Mouse (Mus musculus): Measurements from ENCODE around the gene Mpp4.

Gene Mpp4

DNA sequence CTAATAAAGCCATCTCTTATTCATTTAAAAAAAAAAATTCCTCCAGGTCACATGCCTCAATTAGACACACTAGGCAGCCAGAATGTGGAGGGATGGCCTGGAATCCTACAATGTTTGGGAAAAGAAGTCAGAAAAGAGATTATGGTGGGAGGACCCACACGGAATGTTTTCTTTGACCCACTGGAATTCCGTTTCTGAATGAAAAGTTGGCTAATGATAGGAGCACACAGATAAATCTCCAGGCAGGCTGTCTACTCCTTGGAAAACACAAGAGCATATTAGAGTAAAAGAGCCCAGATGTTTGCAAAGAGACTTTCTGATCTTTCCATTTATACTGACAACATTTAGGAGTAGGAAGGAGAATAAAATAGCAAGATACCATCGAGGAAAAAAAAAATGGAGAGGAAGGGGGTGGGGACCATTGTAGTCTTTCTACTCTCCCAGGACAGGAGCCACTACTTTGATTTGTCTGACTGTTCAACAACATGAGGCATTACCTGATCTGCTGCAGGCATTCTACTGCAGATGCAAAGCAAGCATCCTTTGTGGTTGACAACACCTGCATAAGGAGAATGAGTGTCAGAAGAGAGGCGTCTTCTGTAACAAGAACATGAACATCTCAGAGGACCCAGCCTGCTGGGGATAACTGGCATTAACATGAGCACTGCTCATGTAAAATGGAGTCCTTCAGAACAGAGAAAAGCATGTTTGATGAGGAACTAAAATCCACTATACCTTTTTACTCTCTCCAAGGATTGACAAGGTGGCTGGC lies 4.7 kb upstream of the Mpp4 start:
- DNase-seq (ENCODE audit: low spot score in 2 of 2) = no peak

DNA sequence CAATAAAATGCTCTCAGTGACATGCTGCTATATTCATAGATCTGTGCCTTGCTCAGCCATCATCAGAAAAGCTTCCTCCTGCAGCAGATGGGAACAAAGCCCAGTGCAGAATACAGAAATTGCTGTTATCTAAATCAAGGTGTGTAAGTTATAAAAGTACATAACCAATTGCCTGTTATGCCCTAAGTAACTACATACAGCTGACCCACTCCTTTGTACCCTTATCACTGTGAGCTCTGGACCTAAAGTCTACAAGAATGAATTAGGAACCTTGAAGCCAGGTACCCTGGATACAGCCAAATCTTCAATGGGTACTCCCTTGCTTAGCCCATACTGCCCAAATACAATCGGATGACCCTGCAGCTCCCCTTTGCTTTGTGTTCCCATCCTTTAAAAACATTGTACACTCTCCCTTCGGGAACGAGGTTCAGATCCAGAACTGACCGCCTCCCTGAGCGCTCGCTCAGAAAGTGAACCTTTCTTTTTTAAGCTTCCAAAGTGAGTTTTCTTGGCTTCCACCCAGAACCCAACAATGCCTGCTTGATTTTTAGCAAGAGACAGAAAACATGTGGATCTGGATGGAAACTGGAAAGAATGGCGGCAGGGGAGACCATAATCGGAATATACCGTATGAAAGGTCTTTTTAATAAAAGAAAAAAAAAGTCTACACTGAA lies 3.2 kb upstream of the Mpp4 start:
- DNase-seq (ENCODE audit: low spot score in 2 of 2) = no peak

DNA sequence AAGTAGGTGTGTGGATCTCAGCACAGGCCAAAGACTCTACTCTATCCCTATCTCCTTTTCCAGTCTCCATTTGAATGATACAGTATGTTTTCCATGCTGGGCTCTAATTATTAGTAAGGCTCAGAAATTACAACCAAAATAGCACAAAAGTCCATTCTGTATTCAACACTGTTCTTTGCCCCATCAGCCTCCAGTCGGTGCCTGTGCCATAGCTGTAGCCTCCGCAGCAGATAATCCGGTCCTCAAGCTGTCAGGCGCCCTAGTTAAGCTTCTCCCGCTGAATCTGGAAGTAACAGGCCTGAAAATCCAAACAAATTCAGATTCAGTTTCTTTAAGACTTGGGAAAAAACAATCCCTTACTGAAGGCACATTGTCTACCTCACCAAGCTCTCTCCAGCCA lies 729 bp upstream of the Mpp4 start:
- no peak for DNase-seq (ENCODE audit: low spot score in 2 of 2)

DNA sequence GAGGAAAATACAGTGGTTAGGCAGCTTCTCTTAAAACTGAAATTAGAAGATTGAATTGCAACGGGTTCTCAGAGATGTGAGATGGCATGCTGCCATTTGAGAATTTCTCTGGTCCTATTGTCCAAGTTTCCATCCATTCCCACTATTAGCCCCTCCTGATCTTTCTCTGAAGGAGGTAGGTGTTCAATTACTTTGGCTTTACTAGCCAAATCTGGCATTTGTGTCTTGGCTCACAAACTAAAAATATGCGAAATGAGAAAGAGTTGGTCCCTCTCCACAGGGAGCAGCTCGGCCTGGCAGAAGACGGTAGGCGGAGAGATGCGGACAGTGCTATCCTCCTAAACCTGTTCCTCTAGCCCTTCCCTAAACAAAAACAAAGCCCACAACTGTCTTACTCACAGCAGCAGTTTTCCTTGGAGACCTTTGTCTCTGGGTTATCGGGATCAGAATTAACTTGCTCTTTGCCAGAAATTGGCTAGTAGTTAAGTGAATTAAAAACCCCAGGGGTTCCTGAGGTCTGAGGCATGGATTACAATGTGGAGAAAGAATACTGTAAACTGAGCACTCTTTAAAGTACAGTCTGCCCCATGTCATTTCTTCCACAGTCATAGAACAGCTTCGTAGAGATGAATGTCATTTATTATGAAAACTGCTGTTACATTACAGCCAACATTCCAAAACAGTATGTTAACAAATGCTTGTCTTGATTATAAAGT lies 722 bp downstream of the Mpp4 start:
- DNase-seq (ENCODE audit: low spot score in 2 of 2) = no peak

DNA sequence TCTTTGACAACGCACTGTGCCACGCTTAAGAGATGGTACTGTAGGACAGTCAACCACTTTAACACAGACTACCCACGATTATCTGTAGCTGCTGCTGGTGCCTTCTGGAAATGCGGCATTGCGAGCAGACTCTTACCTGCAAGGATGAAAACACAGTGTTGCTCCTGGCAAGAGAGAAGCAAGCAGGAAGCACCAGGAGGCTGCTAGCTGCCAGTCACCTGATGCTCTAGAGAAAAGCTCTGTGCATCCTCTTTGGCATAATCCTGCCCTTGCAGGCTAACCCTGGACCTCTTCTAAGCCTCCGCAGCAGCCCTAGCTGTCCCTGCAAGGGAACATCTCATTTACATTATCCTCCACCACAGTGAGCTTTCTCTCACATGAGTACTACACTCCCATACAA lies 1.8 kb downstream of the Mpp4 start:
- no peak for DNase-seq (ENCODE audit: low spot score in 2 of 2)

DNA sequence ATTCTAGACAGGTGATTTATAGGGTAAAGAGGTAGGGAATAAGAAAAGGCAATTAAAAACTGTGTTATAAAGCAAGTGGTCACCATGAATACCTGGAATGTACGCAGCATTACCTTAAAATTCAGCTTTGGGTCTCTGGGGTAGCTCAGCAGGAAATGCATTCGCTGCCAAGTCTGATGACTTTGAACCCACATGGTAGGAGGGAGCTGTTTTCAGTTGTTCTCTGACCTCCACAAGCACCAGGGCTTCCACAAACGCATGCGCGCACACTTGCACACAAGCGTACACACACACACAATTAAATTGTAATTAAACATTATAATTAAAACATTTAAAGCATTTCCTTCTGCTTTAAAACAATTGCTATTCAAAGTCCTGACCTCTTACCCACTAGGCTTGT lies 2.3 kb downstream of the Mpp4 start:
- DNase-seq (ENCODE audit: low spot score in 2 of 2) = no peak

DNA sequence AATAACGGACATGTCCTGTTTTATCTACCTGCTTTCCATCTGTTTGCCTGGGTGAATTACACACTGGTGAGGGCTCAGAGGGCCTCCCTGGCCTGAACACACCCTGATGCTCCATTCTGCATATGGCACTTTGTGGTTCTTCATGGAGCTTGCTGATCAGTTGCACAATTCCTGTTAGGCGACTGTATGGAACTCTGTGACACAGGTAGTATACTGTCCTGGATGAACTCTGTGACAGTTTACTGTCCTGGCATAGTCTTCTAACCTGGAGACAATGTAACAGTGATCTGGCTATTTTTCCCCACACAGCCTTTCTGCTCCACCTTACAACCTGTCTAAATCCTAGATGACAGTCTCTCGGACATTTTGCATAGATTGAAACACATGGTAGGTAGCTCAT lies 4.1 kb downstream of the Mpp4 start:
- DNase-seq (ENCODE audit: low spot score in 2 of 2) = no peak

DNA sequence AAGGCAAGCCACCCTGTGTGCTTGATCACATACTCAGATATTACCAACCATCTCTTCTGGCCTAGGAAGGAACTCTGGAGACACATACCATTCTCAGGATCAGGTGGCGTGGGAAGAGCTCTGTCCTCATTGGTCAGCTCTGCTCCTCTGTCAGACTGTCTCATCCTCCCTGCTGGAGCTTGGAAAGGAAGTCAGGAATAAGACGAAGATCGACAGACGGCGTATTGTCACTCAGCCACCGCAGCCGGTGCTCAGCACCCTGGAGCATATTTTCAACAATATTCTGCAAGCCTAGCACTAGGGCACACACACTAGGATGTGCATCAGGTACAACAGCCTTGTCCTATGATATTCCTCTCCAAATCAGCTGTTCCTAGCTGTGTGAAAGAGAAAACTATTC lies 4.7 kb downstream of the Mpp4 start:
- DNase-seq (ENCODE audit: low spot score in 2 of 2) = no peak

DNA sequence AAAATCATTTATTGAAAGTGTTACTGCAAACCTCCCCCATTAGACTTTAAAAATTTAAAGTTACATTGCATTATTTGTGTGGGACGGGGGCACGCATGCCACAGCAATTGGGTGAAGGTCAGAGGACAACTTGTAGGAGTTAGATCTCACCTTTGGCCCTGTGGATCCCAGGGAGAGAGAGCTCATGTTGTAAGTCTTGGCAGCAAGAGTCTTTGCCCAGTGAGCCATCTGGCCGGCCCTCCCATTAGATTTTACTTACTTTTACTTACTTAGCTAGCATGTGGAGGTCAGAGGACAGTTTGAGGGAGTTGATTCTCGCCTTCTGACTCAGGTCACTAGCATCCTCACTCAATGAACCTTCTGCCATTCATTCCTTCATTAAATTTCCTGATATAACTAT lies 5.3 kb downstream of the Mpp4 start:
- DNase-seq (ENCODE audit: low spot score in 2 of 2) = no peak

DNA sequence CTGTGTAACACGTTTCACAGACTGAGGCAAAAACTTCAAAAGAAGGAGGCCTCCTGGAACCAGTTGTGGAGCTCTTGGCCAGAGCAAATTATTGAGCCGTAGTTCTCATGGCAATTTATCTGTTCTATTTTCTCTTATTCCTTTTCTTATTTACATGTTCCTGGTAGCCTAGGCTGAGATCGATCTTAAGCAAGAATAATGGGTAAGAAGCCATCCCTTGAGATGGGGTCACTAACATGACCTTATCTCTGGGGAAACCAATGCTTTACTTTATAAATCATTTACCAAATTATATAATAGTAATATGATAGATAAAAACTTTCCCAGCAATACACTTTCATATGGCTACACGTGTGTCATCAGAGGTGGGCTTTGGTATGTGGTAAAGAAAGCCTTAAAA lies 10.8 kb downstream of the Mpp4 start:
- DNase-seq (ENCODE audit: low spot score in 2 of 2) = no peak

DNA sequence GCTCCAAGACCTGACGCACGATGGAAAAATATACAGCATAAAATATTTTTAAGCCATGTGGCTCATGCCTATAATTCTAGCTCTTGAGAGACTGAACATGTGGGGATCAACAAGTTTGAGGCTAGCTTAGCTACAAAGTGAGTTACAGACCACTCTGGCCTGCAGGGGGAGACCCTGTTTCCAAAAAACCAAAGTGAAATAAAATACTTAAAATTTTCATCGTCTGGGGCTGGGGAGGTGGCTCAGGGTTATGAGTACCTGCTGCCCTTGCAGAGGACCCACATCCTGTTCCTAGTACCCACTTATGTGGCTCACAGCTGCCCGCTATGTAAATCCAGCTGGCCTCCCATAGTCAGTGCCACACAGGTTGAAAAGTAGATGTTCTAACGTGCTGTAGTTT lies 12.6 kb downstream of the Mpp4 start:
- no peak for DNase-seq (ENCODE audit: low spot score in 2 of 2)

DNA sequence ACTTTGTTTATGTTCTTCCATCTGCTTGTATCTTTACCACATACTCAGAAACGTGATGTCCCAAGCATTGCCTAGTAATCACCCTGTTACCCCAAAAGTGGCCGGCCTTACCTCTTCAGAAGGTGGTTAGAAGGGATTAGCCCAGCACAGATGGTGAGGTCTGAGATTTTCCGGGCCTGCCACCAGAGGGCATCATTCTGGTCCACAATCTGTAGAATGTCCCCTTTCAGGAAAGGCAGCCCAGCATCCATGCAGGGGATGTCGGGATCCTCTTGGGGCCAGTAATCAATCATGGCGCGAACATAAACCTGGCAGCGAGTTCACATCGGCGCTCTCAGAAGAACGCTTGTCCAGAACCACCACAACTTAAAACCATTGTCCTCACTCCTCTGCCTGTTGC lies 18.6 kb downstream of the Mpp4 start:
- DNase-seq (ENCODE audit: low spot score in 2 of 2) = no peak

DNA sequence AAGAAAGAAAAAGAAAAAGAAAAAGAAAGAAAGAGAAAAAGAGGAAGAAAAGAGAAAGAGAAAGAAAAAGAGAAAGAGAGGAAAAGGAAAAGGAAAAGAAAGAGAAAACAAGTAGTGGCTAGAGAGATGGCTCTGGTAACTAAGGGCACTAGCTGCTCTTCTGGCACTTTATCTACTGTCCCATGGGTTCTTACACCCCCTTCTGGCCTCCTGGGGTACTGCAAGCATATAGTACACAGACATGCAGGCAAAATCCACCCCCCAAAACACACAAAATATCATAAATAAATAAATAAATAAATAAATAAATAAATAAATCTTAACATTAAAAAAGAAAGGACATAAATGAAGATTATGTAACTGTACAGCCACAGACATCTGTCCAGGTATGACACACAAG lies 20.4 kb downstream of the Mpp4 start:
- DNase-seq (ENCODE audit: low spot score in 2 of 2) = no peak

DNA sequence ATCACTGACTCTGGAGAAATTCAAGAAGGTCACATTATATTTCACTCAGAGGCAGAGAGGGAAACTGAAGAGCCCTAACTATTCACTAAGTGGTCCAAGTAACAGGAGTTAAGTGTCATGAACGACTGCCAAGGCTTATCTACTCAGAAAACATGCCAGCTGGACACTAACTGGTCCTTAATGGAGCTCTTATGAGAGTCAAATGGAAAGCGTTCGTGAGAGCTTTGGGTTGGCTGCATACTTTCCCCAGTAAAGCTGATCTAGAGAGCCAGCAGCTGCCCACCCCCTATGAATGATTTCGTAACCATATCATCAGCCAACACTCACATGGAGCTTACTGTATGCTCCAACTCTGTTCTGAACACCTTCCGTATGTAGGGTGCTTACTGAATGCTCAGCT lies 28.8 kb downstream of the Mpp4 start:
- DNase-seq (ENCODE audit: low spot score in 2 of 2) = no peak

DNA sequence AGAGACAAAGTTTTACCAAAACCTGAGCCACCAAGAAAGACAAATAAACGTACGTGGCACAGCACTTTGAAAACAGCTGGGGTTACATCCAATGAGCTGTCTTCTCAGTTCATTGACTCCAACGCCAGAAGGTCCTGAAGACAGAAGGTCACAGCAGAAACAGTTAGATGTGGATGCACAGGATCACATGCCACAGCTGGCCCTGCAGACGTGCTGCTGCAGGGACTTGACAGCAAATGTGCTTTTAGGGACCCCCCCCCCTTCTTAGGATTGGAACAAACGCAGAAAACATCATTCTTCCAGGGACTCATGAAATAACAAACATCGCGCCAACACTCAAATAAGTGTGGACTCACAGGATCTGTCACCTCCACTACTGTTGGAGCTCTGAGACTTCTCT lies 34.3 kb downstream of the Mpp4 start:
- DNase-seq (ENCODE audit: low spot score in 2 of 2) = no peak

DNA sequence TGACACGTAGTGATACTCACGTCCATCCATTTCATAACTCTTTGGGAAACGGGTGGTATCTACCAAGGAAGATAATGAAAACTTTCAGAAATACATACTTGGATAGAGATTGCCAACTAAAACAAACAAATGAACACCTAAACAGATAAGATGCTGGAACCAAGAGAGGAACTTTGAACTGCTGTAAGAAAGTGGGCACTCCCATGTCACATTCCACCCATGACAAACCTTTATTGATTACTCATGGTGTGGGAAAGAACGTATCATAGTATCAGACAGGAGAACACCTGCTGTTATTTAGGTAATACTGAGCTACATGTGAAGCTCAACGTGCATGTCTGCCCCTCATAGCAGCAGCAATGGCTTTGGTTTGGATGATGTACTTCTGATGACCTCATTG lies 37.6 kb downstream of the Mpp4 start:
- DNase-seq (ENCODE audit: low spot score in 2 of 2) = no peak

DNA sequence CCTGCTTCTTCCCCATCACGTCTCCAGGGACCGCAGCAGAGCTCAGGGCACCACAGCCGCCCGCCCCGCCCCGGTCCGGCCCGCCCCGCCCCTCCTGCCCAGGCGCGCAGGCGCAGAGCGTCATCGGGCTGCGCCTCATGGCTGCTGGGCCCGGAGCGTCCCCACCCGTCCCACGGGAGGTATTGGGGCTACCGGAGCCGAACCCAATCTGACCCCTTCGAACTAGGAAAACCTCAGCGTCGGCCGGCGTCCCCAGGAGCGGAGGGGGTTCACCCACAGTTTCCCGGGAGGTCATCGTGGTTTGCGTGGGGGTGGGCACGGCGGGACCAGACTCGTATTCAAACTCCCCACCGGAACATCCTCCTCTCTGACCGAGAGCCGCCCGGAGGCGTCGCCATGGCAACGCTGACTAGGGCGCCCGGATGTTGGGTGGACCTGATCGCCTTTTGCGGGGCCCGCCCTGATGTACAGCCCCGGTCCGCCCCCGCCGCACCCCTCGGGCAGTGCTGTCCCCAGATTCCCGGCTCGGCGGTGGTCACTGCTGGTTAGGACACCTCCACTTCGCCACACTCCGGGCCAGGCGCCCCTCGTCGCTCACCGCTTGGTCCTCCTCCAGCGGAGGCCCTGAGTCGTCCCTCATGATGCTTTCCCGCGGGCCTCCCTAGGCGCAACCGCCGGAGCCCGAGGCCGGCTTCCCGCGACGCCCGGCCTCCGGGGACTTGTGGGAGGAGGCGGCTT lies 43.3 kb downstream of the Mpp4 start, which contains the start of gene Tmem237:
Gene Tmem237, minus strand, starts transcription at position 689 of the 738 bp plus-strand sequence.
- peak; percentile 85 to 87 for DNase-seq (ENCODE audit: low spot score in 2 of 2)

DNA sequence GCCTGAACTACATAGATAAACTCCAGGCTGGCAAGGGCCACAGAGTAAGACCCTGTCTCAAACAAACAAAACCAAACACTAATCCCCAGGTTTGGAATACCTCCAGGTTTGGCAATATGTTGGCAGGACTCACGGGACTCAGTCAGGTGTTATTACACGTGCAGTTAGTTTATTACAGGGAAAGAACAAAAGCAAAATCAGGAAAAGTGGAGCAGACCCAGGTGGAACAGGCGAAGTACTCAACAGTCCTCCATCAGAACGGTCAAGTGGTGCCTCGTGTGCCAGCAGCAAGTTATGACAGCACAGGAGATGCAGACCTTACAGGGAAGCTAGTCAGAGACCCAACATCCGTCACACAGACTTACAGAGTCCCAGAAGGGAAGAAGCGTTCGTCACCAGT lies 52.7 kb downstream of the Mpp4 start:
- DNase-seq (ENCODE audit: low spot score in 2 of 2) = no peak

DNA sequence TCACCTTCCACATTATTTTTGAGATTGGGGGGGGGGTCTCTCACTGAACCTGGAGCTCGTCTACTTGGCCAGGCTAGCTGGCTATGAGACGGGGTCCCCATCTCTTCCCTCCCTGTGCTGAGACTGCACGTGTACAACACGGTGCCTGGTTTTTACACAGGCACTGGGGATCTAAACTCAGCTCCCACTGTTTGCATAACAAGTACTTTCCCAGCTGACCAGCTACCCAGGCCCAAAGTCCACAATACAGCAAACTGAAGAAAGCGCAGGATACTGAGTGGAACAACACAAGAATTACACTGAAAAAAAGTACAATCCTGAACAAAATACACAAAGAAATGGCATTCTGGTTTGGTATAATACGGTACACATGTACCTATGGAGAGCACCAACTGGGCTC lies 61.1 kb downstream of the Mpp4 start:
- DNase-seq (ENCODE audit: low spot score in 2 of 2) = no peak

DNA sequence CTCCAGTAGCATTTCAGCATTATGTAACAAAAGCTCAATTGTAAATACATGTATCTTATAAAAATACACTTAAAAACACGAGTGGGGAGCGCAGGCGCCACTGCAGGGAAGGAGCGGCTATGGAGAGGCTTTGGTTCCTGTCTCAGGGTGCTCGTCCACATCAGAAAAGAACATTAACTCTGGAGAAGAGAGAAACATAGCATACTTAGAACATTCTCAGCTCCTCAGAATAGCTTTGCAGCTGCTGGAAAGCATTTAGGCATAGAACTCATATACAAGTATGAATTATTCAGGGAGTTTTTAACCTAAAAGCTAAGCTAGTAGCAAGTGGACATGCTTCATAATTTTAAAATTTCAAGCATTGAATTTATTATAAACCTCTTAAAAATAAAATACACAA lies 62.2 kb downstream of the Mpp4 start:
- DNase-seq (ENCODE audit: low spot score in 2 of 2) = no peak

DNA sequence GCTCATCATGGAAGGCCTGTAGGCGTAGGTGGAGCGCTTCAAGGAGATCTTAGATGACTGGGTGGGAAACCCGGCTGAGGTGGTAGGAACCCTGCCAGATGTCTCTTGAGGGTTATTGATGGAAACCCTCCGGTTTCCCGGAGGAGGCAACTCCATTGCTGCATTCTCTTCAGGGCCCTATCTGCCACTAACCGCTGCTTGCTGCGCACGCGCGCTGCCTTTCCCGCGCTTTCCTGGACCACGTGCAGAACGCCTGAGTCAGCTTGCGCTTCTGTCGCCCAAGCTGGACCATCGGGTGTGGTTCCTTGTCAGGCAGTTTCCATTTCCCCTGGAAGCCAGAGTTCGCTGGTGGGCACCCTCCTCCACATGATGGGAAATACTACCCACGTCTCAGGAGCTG lies 68.5 kb downstream of the Mpp4 start, which contains the start of gene C2cd6:
Gene C2cd6, minus strand, starts transcription at position 196 of the 400 bp plus-strand sequence.
- no peak for DNase-seq (ENCODE audit: low spot score in 2 of 2)

Data from frontal cortex, postnatal 25 days (tissue).